Mouse (Mus musculus) frontal cortex, postnatal 10 days (tissue): ENCODE measurements around the gene Calr3.
A peak's percentile ranks its signal among the peaks of the same experiment; 100 is the strongest.

Source experiments
- DNase-seq, 2 experiments: peaks; one replicate each; pipeline ENCODE4 v3.0.0; 2022; ENCODE audit warnings: low spot score in 2 of 2, mixed read lengths in 1 of 2

The Calr3 gene

DNA sequence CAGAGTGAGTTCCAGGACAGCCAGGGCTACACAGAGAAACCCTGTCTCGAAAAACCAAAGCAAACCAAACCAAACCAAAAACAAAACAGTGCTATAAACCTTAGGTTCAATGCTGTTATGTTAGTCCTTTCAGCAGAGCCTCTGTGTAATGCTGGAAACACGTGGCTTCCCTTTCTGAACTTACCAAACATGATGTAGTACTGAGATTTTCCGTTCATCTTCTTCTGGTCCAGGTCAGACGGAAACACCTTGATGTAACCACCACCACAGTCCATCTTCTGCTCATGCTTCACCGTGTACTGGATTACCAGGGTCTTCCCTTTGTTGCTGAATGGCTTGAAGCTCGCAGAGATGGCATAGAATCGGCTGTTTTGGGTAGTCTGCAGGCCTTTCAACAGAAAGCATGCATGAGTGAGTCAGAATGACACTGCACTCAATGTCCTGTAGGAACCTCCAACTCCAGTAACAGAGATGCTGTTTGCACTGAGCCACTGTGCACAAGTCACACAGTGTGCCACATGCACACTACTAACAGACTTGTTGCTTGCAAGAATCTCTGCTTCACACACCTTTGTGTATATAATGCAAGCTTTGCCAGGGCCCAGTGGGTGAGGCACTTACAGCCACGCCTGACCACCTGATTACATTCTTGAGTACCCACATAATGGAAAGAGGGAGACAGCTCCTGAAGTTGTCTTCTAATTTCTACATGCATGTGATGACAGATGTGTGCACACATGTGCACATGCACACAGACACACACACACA lies 5.2 kb downstream of the Calr3 start:
- no peak for DNase-seq

GRCm38 (mm10) chr8:72434952-72435351 lies 8.7 kb downstream of the Calr3 start:
- no peak for DNase-seq

- DNase-seq, result no peak
Observed at GRCm38 (mm10) chr8:72429676-72430075, 14.0 kb downstream of the Calr3 start.

GRCm38 (mm10) chr8:72422926-72423325 lies 20.7 kb downstream of the Calr3 start:
- DNase-seq, result no peak

- DNase-seq, result peak; percentile 98
Observed at GRCm38 (mm10) chr8:72421362-72422335, 22.0 kb downstream of the Calr3 start, which contains the start of gene Eps15l1. Gene Eps15l1 (minus strand): TSS chr8:72421460.

- DNase-seq, result peak in 1 of 2 experiments; percentile 52
Observed at GRCm38 (mm10) chr8:72420571-72421361, 22.9 kb downstream of the Calr3 start.

- no peak for DNase-seq
Observed at GRCm38 (mm10) chr8:72418073-72418472, 25.6 kb downstream of the Calr3 start.

- DNase-seq, result no peak
Observed at GRCm38 (mm10) chr8:72415252-72415651, 28.4 kb downstream of the Calr3 start.

DNA sequence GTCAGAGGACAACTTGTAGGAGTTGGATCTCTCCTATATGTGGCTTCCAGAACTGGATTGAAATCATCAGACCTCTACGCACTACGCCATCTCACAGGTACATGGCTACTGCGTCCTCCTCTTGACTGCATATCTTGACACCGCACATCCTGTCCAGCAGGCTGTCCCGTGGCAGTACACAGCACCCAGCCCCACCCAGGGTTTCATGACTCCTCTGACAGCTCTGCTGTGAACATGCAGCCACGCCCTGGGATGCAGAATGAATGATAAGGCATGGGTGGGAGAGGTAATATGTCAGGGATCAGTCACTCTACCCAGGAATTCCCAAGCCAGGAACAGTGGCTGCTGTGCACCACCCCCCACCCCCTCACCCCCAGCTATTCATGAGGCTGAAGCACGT lies 29.8 kb downstream of the Calr3 start:
- DNase-seq, result no peak

DNA sequence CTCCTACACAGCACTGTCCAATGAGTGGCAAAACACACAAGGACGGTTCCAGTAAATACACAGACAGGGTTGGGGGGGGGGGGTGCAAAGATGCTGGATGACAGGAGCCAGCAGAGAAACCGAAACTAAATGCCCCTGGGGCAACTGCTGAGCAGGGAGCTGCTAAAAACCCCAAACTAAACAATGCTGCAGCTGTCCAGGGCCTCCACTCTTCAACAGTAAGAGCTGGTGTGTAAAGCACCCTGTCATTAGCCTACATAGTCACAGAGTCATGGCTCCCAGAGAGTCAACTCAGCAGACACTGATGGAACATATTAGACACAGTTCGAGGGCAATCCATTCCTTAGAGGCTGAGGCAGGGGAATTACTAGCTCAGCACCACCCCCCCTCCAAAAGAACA lies 34.2 kb downstream of the Calr3 start:
- DNase-seq, result no peak

GRCm38 (mm10) chr8:72407878-72408277 lies 35.8 kb downstream of the Calr3 start:
- DNase-seq, result no peak

DNA sequence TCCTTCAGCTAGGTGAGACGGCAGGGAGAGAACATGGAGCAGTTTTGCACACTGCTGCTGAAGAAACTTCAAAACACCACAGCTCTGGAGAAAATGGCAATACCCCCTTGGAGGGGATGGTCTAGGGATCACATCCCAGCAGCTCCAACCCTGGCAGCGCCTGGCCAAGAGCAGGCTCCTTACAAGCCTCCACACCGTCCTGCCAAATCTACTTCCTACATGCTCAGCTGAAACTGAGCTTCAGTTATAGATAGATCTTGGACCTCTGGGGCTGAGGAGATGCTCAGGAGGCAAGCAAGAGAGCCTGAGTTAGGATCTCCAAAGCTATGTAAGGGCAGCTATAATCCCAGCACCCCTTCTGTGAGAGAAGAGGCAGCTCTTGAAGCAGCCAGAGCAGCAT lies 40.7 kb downstream of the Calr3 start:
- no peak for DNase-seq

- no peak for DNase-seq
Observed at GRCm38 (mm10) chr8:72401381-72401780, 42.3 kb downstream of the Calr3 start.

DNA sequence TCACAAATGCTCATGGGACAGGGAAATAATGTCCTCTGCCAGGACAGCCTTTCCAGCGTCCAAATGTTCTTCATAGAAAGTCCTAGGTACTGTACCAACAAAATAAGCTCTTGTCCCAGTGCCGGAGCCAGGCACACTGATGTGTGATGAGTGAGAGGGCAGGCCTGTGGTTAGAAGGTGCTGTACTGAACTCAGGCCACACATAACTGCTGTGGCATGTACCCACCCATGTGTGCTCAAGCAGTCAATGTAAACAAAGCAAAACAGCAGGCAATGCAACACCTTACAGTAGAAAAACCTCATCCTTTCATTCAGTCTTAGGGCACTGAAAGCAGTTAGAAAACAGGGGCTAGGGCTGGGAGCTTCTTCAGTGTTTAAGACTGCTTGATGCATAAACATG lies 57.9 kb downstream of the Calr3 start:
- no peak for DNase-seq

GRCm38 (mm10) chr8:72382395-72382794 lies 61.3 kb downstream of the Calr3 start:
- no peak for DNase-seq

DNA sequence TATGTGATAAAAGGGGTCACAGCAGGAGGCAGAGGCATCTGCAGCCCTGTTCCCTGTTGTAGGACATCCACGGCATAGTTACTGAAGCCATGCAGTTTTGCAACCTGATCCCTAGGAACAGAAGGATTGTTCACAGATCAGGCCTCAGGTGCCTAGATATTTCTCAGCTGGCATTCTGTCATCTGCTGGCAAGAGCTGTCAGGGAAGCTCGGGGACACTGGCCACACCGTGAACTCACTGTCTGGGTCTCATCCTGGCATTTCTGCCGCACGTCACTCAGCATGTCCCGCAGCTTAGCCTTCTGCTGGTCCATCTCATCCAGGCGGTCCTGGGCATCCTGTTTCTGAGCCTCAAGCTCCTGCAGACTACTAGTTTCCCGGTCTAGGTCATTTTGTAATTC lies 63.0 kb downstream of the Calr3 start:
- no peak for DNase-seq

DNA sequence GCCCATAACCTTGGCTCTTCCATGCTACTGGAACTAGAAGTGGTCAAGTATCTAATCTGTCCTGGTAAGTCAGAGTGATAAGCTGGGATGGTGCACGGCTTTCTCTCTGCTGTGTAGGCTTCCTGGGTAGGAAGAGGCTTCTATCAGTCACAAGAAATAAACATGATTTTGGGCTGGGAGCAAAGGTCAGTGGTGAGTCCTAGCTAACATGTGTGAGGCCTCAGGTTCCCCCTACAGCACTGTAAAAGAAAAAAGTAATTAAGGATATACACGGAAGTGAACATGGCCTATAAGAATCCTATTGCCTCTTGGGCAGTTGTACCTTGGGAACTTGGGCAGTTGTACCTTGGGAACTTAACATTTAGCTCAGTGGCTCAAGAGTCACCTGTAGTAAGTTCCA lies 66.8 kb downstream of the Calr3 start:
- no peak for DNase-seq

DNA sequence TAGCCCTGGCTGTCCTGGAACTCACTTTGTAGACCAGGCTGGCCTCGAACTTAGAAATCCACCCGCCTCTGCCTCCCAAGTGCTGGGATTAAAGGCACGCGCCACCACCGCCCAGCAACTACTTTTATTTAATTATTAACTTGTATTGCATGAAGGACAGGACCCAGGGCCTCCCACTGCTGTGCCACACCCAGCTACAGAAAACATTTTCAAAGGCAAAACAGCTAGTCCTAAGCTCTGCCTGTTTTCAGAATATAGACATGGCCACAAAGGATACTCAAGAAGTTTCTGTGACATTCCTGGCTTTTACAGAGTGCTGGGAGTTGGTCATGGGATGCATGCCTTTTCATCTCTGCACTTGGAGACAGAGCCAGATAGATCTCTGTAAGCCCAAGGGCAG lies 67.4 kb downstream of the Calr3 start:
- DNase-seq, result no peak

DNA sequence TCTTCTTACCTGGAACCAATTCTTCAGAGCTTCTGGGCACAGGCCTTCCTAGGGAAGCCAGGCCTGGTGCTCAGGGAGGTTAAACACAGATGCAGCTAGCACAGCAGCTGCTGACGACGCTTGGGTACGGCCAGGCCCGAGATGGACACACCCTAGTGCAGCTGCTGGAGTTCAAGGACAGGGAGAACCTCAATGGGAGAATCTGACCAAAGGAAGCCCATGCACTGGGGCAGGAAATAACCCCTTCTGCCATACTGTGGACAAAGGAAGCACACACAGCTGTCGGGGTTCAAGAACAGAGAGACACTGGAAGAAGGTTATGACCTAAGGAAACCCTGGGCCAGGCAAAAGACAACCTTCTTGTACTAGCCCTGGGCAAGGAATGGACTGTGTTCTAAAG lies 68.5 kb downstream of the Calr3 start:
- DNase-seq, result no peak
